Mouse (Mus musculus) layer of hippocampus, adult 9-10 months (tissue): Measurements from ENCODE around the gene Kazn.
A peak's percentile ranks its signal among the peaks of the same experiment; 100 is the strongest.

Experiments
- DNase-seq: peaks from one replicate; pipeline ENCODE4 v3.0.0; 2022; ENCODE audit warnings: low spot score

Kazn gene

GRCm38 (mm10) chr4:142239240-142240126 is at the start of gene Kazn:
Gene Kazn, minus strand, starts transcription at chr4:142239401.
- DNase-seq = peak; percentile 31

- DNase-seq = no peak
These were observed 46.3 kb upstream of the Kazn start for GRCm38 (mm10) chr4:142285471-142285870.

DNA sequence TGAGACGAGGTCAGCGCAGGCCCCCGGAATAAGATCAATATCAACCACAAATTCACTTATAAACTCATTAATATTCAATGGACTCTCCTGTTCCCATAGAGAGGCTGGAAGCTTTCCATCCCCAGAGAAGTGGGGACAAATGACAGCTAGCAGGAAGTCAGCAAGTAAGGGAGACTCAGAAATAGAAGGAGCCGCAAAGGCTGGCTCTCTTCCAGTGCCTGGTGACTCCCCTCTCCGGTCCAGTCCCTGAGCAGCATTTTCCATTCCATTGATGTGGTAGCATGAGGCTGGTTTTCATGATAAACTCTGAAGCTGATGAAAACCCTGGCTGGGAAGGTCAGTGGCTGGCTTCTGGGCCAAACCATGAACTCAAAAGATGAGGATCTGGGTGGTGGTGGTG is 44.7 kb upstream of the Kazn start:
- DNase-seq = no peak

DNA sequence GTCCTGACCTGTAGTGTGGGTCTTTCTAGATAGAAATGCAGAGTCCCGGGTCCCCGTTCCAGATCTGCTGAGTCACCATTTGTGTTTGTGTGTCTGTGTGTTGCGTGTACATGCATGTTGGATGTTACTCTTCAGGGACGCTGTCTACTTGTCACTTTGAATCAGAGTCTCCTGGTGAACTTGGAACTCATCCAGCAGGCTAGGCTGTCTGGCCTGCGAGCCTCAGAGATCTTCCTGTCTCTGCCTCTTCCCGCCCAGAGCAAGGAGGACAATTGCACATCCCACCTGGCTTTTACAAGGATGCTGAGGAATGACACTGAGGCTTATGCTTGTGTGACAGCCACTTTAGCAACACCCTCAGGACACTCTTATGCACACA is 39.0 kb upstream of the Kazn start:
- DNase-seq = no peak

- no peak for DNase-seq
These were observed 38.4 kb upstream of the Kazn start for GRCm38 (mm10) chr4:142277481-142278196.

GRCm38 (mm10) chr4:142275242-142275641 is 36.0 kb upstream of the Kazn start:
- no peak for DNase-seq

DNA sequence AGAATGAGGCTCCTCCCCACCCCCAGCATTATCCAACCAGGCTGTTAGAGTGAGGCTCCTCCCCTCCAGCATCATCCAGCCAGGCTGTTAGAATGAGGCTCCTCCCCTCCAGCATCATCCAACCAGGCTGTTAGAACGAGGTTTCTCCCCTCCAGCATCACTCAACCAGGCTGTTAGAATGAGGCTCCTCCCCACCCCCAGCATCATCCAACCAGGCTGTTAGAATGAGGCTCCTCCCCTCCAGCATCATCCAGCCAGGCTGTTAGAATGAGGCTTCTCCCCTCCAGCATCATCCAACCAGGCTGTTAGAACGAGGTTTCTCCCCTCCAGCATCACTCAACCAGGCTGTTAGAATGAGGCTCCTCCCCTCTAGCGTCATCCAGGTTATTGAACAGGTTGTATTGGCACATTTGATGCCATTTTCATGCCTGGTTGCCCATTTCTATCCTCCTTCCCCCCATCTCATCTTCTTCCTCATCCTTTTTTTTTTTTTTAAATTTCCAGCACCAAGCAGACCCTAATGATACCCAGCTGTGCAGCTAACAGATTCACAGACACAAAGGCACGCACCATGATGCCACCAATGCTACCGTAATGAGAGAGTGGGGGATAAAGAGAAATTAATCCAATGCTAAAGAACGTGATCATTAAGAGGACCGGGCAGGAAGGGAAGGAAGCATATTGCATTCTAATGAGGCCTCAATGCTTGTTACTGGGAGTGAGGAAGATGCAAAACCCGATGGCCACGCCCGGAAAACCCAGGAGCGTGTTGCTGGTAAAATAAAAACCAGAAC is 35.4 kb upstream of the Kazn start:
- no peak for DNase-seq

GRCm38 (mm10) chr4:142271506-142271905 is 32.3 kb upstream of the Kazn start:
- DNase-seq = no peak

DNA sequence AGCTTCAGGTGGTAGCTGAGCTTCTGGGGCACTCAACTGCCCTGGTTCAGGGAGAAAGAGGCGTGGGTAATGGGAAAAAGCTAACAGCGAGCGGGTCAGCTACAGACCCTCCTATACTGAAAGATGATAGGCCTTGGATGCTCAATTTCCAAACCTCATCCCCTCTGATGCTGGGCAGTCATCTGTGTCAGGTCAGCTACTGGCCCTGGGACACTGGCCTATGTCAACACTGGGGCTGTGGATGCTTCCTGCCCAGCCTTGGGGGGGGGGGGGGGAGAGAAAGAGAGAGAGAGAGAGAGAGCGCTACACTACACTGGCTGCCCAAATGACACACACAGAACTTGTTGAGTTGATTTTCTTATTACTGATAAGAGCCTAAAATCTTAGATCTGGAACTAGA is 28.6 kb upstream of the Kazn start:
- no peak for DNase-seq

GRCm38 (mm10) chr4:142267348-142267819 is 28.2 kb upstream of the Kazn start:
- no peak for DNase-seq

DNA sequence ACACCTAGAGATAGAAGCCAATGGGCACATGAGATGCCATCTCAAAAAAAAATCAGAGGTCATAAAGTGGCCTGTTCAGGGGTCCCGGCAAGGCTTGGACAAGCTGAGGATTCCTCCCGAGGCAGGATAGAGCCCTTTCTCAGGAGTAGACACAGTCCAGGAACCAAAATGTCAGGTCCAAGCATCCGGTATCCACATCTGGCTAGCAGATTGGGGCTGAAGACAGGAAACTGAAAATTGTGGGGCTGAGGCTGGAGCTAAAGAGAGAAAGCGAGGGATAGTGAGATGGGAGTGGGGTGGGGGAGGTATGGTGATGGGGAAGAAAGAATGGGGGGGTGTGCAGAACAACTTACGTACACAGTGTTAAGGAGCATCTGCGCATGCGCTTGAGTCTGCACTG is 25.1 kb upstream of the Kazn start:
- DNase-seq = no peak

DNA sequence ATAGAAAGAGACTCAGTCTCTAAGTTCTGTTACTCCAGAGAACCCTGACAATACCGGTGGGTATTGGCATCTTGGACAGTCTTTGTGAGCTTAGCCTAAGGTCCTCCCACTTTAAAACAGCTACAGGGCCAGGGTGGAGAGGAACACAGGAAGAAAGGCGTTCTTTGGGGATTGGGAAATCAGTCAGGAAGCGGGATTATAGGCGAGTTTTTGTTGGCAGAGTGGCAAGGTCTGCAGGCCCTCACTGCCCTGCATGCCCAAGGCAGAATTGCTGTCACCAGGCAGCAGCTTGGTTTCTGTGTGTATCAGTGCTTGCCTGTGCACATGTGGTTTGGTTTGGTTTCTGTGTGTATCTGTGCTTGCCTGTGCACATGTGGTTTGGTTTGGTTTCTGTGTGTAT is 22.5 kb upstream of the Kazn start:
- no peak for DNase-seq

DNA sequence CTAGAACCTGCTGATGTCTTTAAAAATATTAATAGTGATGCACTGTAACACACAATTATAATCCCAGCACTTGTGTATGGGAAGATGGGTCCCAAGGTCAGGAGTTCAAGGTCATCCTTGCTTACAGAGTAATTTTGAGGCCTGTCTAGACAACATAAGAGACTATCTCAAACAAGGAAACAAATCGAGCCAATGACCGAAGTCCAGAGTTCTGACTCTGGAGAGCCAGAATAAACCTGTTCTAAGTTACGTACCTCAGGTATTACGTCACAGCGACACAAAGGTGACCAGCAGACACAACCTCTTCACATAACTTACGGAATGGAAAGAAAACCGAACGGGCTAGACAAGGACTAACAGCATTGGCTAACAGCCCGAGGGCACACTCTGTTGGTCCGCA is 19.5 kb upstream of the Kazn start:
- no peak for DNase-seq

DNA sequence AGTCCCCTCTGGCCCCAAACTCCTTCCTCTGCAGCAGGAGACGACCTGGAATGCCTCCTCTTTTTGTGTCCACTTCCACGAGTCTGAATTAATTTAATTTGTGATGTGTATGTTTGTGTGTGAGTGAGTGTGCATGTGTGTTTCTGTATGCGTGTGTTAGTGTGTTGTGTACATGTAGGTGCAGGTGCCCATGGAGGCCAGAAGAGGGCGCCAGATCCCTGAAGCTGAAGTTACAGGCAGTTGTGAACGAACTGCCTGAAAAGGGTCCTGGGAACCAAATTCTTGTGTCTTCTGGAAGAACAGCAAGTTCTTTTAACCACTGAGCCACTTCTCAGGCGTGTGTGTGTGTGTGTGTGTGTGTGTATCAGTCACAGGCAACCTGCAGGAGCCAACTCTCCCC is 14.9 kb upstream of the Kazn start:
- DNase-seq = no peak

- DNase-seq = no peak
These were observed 12.5 kb upstream of the Kazn start for GRCm38 (mm10) chr4:142251471-142252354.

- no peak for DNase-seq
These were observed 10.9 kb upstream of the Kazn start for GRCm38 (mm10) chr4:142250054-142250453.

- no peak for DNase-seq
These were observed 10.2 kb upstream of the Kazn start for GRCm38 (mm10) chr4:142249401-142249800.

GRCm38 (mm10) chr4:142248426-142248825 is 9.2 kb upstream of the Kazn start:
- no peak for DNase-seq

GRCm38 (mm10) chr4:142246698-142247097 is 7.5 kb upstream of the Kazn start:
- no peak for DNase-seq

DNA sequence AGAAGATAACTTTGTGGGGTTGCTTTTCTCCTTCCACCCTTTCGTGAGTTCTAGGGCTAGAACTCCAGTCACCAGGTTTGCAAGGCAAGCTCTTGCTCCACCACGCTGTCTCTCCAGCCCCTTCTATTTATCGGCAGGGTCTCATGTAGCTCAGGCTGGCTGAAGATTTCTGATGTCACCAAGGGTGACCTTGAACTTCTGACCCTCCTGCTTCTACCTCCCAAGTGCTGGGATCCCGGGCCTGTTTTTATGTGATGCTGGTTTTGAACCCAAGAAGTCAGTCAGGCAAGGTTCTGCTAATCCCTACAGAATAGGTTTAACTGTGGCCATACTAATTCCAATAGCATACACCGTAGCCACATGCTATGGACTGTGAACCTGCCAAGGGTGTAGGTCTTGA is 5.4 kb upstream of the Kazn start:
- no peak for DNase-seq

DNA sequence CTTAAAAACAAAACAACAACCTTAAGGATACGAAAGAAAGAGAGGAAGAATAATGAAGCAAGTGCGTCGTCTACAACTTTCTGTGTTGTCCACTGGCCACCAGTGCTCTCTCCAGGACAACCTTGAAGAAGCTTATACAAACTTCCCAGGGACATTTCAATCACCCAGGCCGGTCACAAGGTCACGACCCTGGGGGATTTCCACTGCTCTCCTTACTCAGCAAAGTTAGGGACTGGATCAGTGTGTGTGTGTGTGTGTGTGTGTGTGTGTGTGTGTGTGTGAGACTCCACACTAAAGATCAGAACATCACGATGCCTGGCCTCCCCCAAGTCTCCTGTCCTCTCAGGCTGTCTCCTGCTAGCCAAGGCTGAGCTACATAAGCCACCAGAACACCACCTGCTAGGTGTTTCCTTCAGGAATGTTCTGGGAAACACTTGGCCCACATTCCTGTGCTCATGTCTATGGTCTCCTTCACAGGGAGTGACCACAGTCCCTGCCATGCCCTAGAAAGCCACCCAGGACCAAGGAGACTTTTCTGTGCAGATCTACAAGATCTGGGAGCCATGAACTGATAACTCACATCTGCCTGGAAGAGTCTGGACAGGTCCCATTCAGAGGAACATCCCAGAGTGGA is 3.7 kb upstream of the Kazn start:
- no peak for DNase-seq
